Mouse (Mus musculus): ENCODE measurements at regions not wholly inside any gene's neighbourhood (a gene's known extent, or its start where the extent isn't known, plus 50 kb on each side); places are given as distances from the start of the nearest gene placed in this dataset.
A peak's percentile ranks its signal among the peaks of the same experiment; 100 is the strongest.

- Histone ChIP-seq H3K36me3 (replicated peaks; ENCODE audit: control insufficient read depth, insufficient read depth, low read length) (no peaks in the 10 kb centered on the region), H3K4me3 (ENCODE audit: low read depth, low read length) (peak overlapping the region; percentile 61), H3K4me1 (ENCODE audit: control insufficient read depth, insufficient read depth) (peaks cover 4% of the 10 kb centered on the region; the same call in 1 of the 2 replicates), H3K4me2 (ENCODE audit: low read depth, low read length) (peak overlapping the region; percentile 82), H3K27me3 (ENCODE audit: control insufficient read depth, insufficient read depth, low read length) (0 out of 2 replicates have a peak, but pooled peaks cover 3% of the 10 kb centered on the region), H3K27ac (ENCODE audit: low read depth) (peak overlapping the region; percentile 69; the same call in 1 of the 2 replicates), H3K9me3 (replicated peaks; ENCODE audit: control insufficient read depth, low read length) (no peaks in the 10 kb centered on the region), H3K9ac (replicated peaks; ENCODE audit: low read depth, low read length) (peak overlapping the region; percentile 31; the same call in 1 of the 2 replicates)
- peak; percentile 9 for DNase-seq (ENCODE audit: low spot score)
- no peak for TF ChIP-seq EP300 (IDR thresholded peaks at IDR 0.05; ENCODE audit: low read depth)
- no peak for TF ChIP-seq CTCF (IDR thresholded peaks at IDR 0.05; ENCODE audit: low read depth)
- ATAC-seq (ENCODE audit: insufficient read depth, low read depth): peak; percentile 45
- 2% methylated on average over 11 of the region's 11 CpGs for WGBS
Measured at GRCm38 (mm10) chr15:8569617-8570016, 49.9 kb upstream of the Gm2310 start.

Data from heart, postnatal 0 days (tissue).